Mouse (Mus musculus) CD4-positive naive resting alpha-beta T cell, adult 57 days (primary cell): ENCODE measurements around the gene Sema6c. TPM values are rescaled to one million over a fixed set of nuclear protein-coding genes. Genes with fewer than 3 reads are reported as not detected.

Experiments used
- total RNA-seq: library from RNA; stranded (reverse); gene quantifications from one replicate; pipeline ENCODE4 v1.2.4, GENCODE M21; 2023

Sema6c gene
- 2.5 TPM for total RNA-seq

GRCm38 (mm10) chr3:95159987-95160963, at the start of gene Sema6c:
Sema6c (plus strand) TSS chr3:95160457.

GRCm38 (mm10) chr3:95110911-95111726, 49.1 kb upstream of the Sema6c start, which contains the start of gene Vps72:
Vps72 (plus strand) TSS chr3:95111022.

GRCm38 (mm10) chr3:95124246-95124645, 36.0 kb upstream of the Sema6c start, which contains the start of gene Tmod4:
Tmod4 (plus strand) TSS chr3:95124476.

GRCm38 (mm10) chr3:95133680-95134101, 26.6 kb upstream of the Sema6c start, which contains the start of the genes Scnm1 and Lysmd1:
Scnm1 (minus strand) TSS chr3:95134011.
Lysmd1 (plus strand) TSS chr3:95134088.

GRCm38 (mm10) chr3:95141952-95142616, 18.2 kb upstream of the Sema6c start, which contains the start of gene Tnfaip8l2:
Tnfaip8l2 (minus strand) TSS chr3:95142360.

GRCm38 (mm10) chr3:95217255-95218134, 57.2 kb downstream of the Sema6c start, which contains the start of gene Gabpb2:
Gabpb2 (minus strand) TSS chr3:95217916.

Other genes with a start within 250 kb of the Sema6c start
- 1.6 TPM for gene Selenbp1, start 227.4 kb upstream of the Sema6c start, total RNA-seq
- 30.4 TPM for gene Rfx5, start 206.4 kb upstream of the Sema6c start, total RNA-seq
- gene Pi4kb, start 185.7 kb upstream of the Sema6c start, total RNA-seq = 50.0 TPM
- 67.3 TPM for gene Zfp687, start 145.0 kb upstream of the Sema6c start, total RNA-seq
- gene Psmd4, start 117.8 kb upstream of the Sema6c start, total RNA-seq = 130 TPM
- 43.9 TPM for gene Pip5k1a, start 53.5 kb upstream of the Sema6c start, total RNA-seq
- gene Vps72, start 49.4 kb upstream of the Sema6c start, total RNA-seq = 46.8 TPM
- 1.7 TPM for gene Tmod4, start 36.0 kb upstream of the Sema6c start, total RNA-seq
- 91.4 TPM for gene Scnm1, start 26.4 kb upstream of the Sema6c start, total RNA-seq
- 6.5 TPM for gene Lysmd1, start 26.4 kb upstream of the Sema6c start, total RNA-seq
- gene Tnfaip8l2, start 18.1 kb upstream of the Sema6c start, total RNA-seq = 102 TPM
- gene Gabpb2, start 57.5 kb downstream of the Sema6c start, total RNA-seq = 67.0 TPM
- gene Cdc42se1, start 68.3 kb downstream of the Sema6c start, total RNA-seq = 244 TPM
- 7.0 TPM for gene Mllt11, start 71.7 kb downstream of the Sema6c start, total RNA-seq
- not detected for gene Gm128, start 81.1 kb downstream of the Sema6c start, total RNA-seq
- not detected for gene Bnipl, start 90.7 kb downstream of the Sema6c start, total RNA-seq
- gene Mindy1, start 120.9 kb downstream of the Sema6c start, total RNA-seq = 20.9 TPM
- gene Prune1, start 121.6 kb downstream of the Sema6c start, total RNA-seq = 8.8 TPM
- 0.71 TPM for gene Anxa9, start 146.7 kb downstream of the Sema6c start, total RNA-seq
- 106 TPM for gene Cers2, start 154.3 kb downstream of the Sema6c start, total RNA-seq
- gene Setdb1, start 196.7 kb downstream of the Sema6c start, total RNA-seq = 33.3 TPM
- gene 4930558C23Rik, start 242.4 kb downstream of the Sema6c start, total RNA-seq = not detected